Mouse (Mus musculus): ENCODE results near the gene Ddx46. TPM values are rescaled to one million over a fixed set of nuclear protein-coding genes. Genes with fewer than 3 reads are reported as not detected.

The Ddx46 gene
- total RNA-seq, 4 experiments from 2014 or later: 17.7 to 24.8 (median 20.2) TPM

DNA sequence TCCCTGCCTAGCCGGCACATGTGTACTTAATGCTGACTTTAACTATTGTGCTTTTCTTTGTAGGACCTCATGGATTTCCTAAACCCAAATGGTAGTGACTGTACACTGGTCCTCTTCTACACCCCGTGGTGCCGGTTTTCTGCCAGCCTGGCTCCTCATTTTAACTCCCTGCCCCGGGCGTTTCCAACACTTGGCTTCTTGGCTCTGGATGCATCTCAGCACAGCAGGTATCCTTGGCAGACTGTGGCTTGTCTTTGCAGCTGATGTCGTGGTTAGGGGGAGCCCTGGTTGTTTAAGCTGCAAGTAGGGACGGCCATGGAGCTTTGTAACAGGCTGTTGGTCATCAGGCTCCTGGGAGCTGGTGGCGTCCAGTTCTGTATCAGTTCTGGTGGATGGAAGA, 86.7 kb downstream of the Ddx46 start:
- DNase-seq (ENCODE audit: low spot score): no peak

DNA sequence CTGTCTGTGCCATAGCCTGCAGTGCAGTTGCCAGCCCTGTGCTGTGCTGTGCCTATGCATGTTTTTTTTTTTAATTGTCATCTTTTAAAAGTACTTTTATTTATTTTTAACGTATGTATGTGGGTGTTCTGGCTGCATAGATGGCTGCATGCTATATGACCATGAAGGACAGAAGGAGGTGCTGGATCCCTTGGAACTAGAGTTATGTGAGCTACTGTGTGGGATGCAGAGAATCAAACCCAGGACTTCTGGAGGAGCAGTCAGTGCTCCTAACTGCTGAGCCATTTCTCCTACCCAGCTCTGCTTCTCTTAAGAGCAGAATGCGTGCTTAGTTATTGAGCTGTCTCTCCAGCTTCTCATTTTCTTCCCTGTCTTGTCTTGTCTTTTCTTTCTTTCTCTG, 87.2 kb downstream of the Ddx46 start:
- no peak for DNase-seq (ENCODE audit: low spot score)

DNA sequence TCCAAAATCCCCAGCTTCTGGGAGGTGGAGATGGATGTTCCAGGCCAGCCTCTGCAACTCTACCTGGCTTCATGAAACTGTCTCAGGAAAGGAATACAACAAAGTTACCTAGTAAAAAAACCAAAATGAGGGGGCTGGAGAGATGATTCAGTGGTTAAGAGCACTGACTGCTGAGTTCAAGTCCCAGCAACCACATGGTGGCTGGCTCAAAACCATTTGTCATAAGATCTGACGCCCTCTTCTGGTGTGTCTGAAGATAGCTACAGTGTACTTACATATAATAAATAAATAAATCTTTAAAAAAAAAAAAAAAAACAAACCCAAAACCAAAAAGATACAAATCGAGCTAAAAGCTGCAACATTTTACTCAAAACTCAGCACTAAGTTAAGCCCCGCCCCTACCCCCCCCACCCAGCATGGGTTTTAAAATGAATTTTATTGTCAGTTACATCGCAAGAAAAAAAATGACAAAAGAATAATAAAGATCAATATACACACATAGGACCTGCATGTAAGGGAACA, 91.8 kb downstream of the Ddx46 start:
- no peak for DNase-seq (ENCODE audit: low spot score)

DNA sequence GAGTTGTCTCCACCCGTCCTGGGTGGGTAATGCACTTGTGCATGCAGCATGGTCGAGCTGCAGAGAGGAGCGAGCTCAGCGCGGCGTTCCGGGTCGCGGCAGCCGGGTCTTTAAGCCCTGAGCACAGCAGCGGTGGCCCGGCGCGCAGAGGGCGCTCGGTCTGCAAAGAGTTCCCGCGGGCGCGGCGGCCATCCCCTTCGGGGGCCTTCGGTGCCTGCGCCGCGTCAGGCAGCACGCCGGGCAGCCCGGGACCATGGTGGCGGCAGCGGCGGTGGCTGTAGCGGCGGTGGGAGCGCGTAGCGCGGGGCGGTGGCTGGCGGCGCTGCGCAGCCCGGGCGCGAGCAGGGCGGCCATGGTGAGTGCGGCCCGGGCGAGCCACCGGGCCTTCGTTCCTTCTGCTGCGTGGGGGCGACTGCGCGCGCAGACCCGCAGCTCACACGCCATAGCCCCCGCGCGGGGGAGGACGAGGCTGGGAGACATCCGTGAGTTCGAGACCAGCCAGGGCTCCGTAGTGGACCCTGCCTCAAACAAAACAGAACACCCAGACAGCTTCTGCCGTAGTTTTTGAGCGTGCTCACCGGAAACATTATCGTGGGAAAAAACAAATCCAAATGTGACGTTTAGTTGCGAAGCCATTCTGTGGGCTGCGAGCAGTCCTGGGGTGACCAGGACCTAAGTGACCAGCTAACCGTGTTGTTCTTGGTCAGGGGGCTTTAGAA, 92.5 kb downstream of the Ddx46 start, which contains the start of gene Pcbd2:
TSS of gene Pcbd2 (plus strand) at position 249 of the 719 bp plus-strand sequence.
- peak; percentile 78 for DNase-seq (ENCODE audit: low spot score)

DNA sequence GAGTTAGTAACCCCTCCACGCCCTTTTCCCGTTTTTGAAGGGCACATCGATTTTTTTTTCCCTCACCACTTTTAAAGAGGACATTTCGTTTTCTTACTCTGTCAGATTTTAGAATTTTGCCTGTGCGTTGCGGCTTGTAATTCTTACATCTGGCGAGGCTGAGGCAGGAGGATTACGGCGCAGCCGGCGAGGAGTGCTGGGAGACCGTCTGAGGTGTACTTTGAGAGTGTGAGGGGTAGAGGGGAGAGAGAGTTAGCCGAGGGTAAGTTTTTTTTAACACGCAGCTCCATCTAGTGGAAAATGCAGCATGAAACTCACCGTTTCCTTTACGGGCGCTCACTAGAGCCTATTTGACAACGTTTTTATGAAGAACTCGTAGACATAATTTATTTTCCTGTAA, 93.0 kb downstream of the Ddx46 start:
- DNase-seq (ENCODE audit: low spot score): peak; percentile 79

DNA sequence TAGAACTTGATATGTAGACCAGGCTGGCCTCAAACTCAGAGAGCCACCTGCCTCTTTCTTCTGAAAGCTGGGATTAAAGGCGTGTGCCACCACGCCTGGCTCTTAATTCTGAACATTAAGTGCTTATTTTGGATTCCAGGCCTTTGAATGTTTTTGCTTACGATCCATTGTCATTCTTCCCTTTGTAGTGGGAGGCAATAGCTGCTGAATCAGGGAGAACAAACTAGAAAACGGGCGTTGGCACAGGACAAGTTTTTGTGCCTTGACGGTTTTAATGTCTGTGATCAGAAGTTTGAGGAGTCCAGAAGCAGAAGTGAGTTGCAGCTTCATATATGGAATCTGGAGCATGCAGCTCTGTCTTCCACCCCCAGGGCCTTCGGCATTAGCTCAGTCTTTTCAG, 95.9 kb downstream of the Ddx46 start:
- no peak for DNase-seq (ENCODE audit: low spot score)

Other genes starting within 250 kb of the Ddx46 start
- not detected for gene Slc34a1, start 236.8 kb upstream of the Ddx46 start, total RNA-seq (2022)
- not detected for gene Pfn3, start 219.8 kb upstream of the Ddx46 start, total RNA-seq (2022)
- gene F12, start 208.2 kb upstream of the Ddx46 start, total RNA-seq (2022): not detected
- gene Grk6, start 190.0 kb upstream of the Ddx46 start, total RNA-seq (2022): 10 to 100 TPM; 14.9 to 19.0 (median 16.6) TPM
- gene Prr7, start 170.8 kb upstream of the Ddx46 start, total RNA-seq (2022): 1 to 10 TPM in 1 of 4 experiments, under 1 TPM in 3; 0.44 to 1.2 (median 0.65) TPM
- 1 to 10 TPM; 3.8 to 6.4 (median 5.1) TPM for gene Dbn1, start 146.9 kb upstream of the Ddx46 start, total RNA-seq (2022)
- 10 to 100 TPM; 38.4 to 49.4 (median 49.0) TPM for gene Pdlim7, start 121.4 kb upstream of the Ddx46 start, total RNA-seq (2022)
- gene Dok3, start 105.7 kb upstream of the Ddx46 start, total RNA-seq (2022): 1 to 10 TPM in 3 of 4 experiments, under 1 TPM in 1; 0.97 to 3.8 (median 1.4) TPM
- gene Ddx41, start 98.4 kb upstream of the Ddx46 start, total RNA-seq (2022): 10 to 100 TPM; 11.8 to 17.0 (median 13.7) TPM
- gene Fam193b, start 63.9 kb upstream of the Ddx46 start, total RNA-seq (2022): 10 to 100 TPM; 11.5 to 18.3 (median 13.6) TPM
- gene Tmed9, start 61.3 kb upstream of the Ddx46 start, total RNA-seq (2022): 100 to 1,000 TPM in 1 of 4 experiments, 10 to 100 TPM in 3; 80.6 to 102 (median 90.0) TPM
- 1 to 10 TPM; 8.0 to 9.1 (median 8.8) TPM for gene B4galt7, start 35.1 kb upstream of the Ddx46 start, total RNA-seq (2022)
- gene Caml, start 12.0 kb upstream of the Ddx46 start, total RNA-seq (2022): 10 to 100 TPM; 10.1 to 12.8 (median 11.7) TPM
- 10 to 100 TPM; 37.8 to 39.8 (median 39.2) TPM for gene B230219D22Rik, start 58.1 kb downstream of the Ddx46 start, total RNA-seq (2022)
- 10 to 100 TPM; 43.3 to 50.2 (median 45.4) TPM for gene Txndc15, start 79.6 kb downstream of the Ddx46 start, total RNA-seq (2022)
- gene Pcbd2, start 92.3 kb downstream of the Ddx46 start, total RNA-seq (2022): 10 to 100 TPM; 48.8 to 59.2 (median 53.4) TPM
- gene Catsper3, start 149.5 kb downstream of the Ddx46 start, total RNA-seq (2022): under 1 TPM; 0.25 to 0.40 (median 0.32) TPM
- gene Pitx1, start 201.2 kb downstream of the Ddx46 start, total RNA-seq (2022): not detected

Measured in heart, adult 8-10 months (tissue).